Mouse (Mus musculus): Measurements from ENCODE around the gene Slco2a1.

GRCm38 (mm10) chr9:103082246-103082975 is 93.9 kb downstream of the Slco2a1 start:
- no peak for TF ChIP-seq CTCF (IDR thresholded peaks at IDR 0.05; ENCODE audit: borderline replicate concordance, extremely low read depth, insufficient read depth, insufficient read length)
- no peak for TF ChIP-seq POLR2A (IDR thresholded peaks at IDR 0.05; ENCODE audit: borderline replicate concordance, extremely low read depth, insufficient read depth, insufficient read length, poor library complexity, severe bottlenecking)

Data from brain, embryonic 14.5 days (tissue).